Mouse (Mus musculus) heart, embryonic 16.5 days (tissue): ENCODE results near the gene Jpt1. TPM values are rescaled to one million over a fixed set of nuclear protein-coding genes. Genes with fewer than 3 reads are reported as not detected.

Source experiments
- ATAC-seq: fragments of 200-750 bp; cut with Nextera tagmentation; replicated peaks from 2 replicates; pipeline ENCODE4 v1.8.0; 2017; ENCODE audit warnings: moderate number of reproducible peaks; ENCODE audit not compliant: insufficient read depth, low FRiP score; ENCODE audit errors: extremely low read depth
- H3K27ac ChIP-seq: fragments of 300-500 bp; sonication (generic); 2 replicates; pipeline ENCODE4 v1.5.1; 2014; ENCODE audit warnings: mild to moderate bottlenecking, low read length, control low read depth, moderate library complexity
- H3K27me3 ChIP-seq: fragments of 300-500 bp; sonication (generic); 2 replicates; pipeline ENCODE4 v1.6.1; 2014; ENCODE audit warnings: low read length, mixed read lengths; ENCODE audit not compliant: control insufficient read depth, insufficient read depth
- H3K36me3 ChIP-seq: fragments of 300-500 bp; sonication (generic); 2 replicates; pipeline ENCODE4 v1.6.1; 2014; ENCODE audit not compliant: control insufficient read depth, insufficient read depth
- H3K4me1 ChIP-seq: fragments of 300-500 bp; sonication (generic); 2 replicates; pipeline ENCODE4 v1.6.1; 2014; ENCODE audit warnings: low read length, mixed read lengths; ENCODE audit not compliant: control insufficient read depth, insufficient read depth
- H3K4me2 ChIP-seq: fragments of 300-500 bp; sonication (generic); 2 replicates; pipeline ENCODE4 v1.6.1; 2014; ENCODE audit warnings: low read depth, mild to moderate bottlenecking, control low read depth, low read length
- H3K4me3 ChIP-seq: fragments of 300-500 bp; sonication (generic); 2 replicates; pipeline ENCODE4 v1.5.1; 2014; ENCODE audit warnings: mild to moderate bottlenecking, control low read depth, low read length
- H3K9ac ChIP-seq: fragments of 300-500 bp; sonication (generic); 2 replicates; pipeline ENCODE4 v1.6.1; 2014; ENCODE audit warnings: low read length, control low read depth
- H3K9me3 ChIP-seq: fragments of 300-500 bp; sonication (generic); replicated peaks from 2 replicates; pipeline ENCODE4 v1.6.1; 2016; ENCODE audit warnings: low read length; ENCODE audit not compliant: control insufficient read depth
- WGBS: fragments of 180-500 bp; shearing (Covaris S2); extraction: QIAGEN DNeasy Blood & Tissue Kit; methylation state at CpG from one replicate; pipeline ENCODE4 v1.1.7; 2014; 5-methylcytosine and 5-hydroxymethylcytosine counted together
- polyA plus RNA-seq: library from polyadenylated mRNA; unstranded; fragments of >200 nt; fragmentation: Nextera tagmentation; extraction: Ambion mirVana; gene quantifications from 2 replicates; pipeline ENCODE4 v1.2.1, GENCODE M21; 2015

Gene Jpt1
- polyA plus RNA-seq, 1 experiment from 2014 or later, result 525 TPM

DNA sequence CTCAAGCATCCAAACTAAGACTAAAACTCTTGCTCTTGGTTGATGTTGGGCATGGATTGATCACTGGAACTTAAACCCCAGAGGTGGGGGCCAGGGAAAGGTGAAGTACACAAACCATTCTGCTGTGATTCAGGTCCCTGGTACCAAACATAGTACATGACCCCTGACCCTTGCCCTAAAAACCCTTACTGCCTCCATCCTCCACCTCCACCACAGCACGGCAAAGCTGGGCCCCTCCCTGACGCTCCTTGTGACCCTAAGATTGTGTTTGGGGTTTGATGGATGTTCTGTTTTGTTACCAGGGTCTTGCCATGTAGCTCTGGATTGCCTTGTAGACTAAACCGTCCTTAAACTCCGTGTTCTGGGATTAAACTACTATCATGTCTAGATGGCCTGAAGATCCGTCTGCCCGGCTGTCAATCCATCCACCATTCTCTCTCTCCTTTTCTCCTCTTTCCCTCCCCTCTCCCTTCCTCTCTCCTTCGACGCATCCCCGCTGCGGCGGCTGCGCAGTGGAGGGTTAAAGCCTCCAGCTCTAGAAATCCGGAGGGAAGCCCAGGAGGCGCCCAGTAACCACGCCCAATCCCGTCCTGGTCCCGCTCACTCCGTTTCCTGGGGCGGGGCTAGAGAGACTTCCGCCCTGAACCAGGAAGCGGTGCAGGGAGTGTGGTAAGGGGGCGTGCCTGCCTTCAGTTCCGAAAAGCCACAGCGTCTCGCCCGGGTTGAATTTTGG is 39.0 kb downstream of the Jpt1 start, which contains the start of gene Armc7:
Gene Armc7 (plus strand): TSS at position 643 of the 733 bp plus-strand sequence.
- WGBS, result under 1% methylated on average over 26 of the region's 26 CpGs
- no peaks in the 10 kb centered on the region for H3K36me3 ChIP-seq
- no peaks in the 10 kb centered on the region for H3K27me3 ChIP-seq
- H3K4me2 ChIP-seq, result peak within 1 kb of the TSS; percentile 73
- peak; percentile 95 for ATAC-seq
- H3K9ac ChIP-seq, result peak within 1 kb of the TSS; percentile 73
- H3K9me3 ChIP-seq, result no peaks in the 10 kb centered on the region
- H3K4me1 ChIP-seq, result peaks cover 13% of the 10 kb centered on the region
- peak within 1 kb of the TSS; percentile 74 for H3K27ac ChIP-seq
- H3K4me3 ChIP-seq, result peak within 1 kb of the TSS; percentile 78

DNA sequence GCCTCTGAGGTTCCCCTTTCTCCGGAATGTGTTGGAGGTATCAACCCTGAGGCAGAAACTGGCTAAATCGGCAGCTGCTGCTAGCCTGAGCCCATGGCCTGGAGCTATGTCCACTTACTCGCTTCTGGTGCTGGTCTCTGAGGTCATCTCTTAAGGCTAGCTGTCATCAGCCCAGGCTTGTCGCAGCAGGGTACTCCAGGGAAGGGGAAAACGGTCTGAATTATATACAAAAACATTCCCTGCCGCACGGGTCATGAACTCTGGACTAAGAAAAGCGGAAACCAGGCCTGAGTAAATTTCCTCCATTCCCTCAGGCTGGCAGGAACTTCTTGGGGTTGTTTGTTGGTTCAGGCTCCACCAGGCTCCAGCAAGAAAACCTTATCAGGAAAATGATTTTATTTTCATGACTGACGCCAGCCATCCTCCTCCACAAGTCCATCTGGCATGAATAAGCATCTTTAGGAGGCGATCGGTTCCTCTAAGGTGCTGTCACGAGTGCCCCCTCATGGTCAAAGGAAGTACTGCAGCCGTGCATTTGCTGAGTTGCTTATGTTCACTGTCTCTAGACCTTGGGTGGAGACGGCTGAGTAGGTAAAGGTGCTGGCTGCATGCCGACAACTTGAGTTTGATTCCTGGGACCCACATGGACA is 40.4 kb downstream of the Jpt1 start:
- WGBS, result 14% methylated on average over 15 of the region's 15 CpGs
- peak overlapping the region; percentile 80 for H3K27ac ChIP-seq
- no peak overlapping the region for H3K4me2 ChIP-seq
- H3K4me1 ChIP-seq, result peaks cover 13% of the 10 kb centered on the region
- H3K36me3 ChIP-seq, result no peaks in the 10 kb centered on the region
- no peaks in the 10 kb centered on the region for H3K9me3 ChIP-seq
- no peaks in the 10 kb centered on the region for H3K27me3 ChIP-seq
- ATAC-seq, result peak; percentile 46
- no peak overlapping the region for H3K9ac ChIP-seq
- no peak overlapping the region for H3K4me3 ChIP-seq

DNA sequence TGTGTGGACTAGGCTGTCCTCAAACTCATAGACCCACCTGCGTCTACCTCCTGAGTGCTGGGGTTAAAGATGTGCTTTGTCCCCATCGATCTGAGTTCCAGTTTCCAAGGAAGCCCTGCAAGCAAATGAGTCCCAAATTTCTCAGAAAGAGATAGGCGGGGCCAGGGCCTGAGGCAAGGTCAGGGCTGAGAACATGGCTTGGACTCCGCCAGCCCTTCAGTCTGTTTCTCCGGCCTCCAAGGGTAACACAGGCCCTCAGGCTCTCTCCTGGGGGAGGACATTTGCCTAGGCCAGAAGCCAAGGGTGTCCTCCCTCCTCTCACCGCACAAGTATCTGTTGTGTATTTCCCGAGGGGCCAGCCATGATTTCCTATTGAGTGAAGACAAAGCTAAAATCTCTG is 42.0 kb downstream of the Jpt1 start:
- no peaks in the 10 kb centered on the region for H3K9me3 ChIP-seq
- H3K9ac ChIP-seq, result no peak overlapping the region
- no peak overlapping the region for H3K4me3 ChIP-seq
- H3K4me2 ChIP-seq, result no peak overlapping the region
- H3K27ac ChIP-seq, result no peak overlapping the region
- ATAC-seq, result no peak
- 71% methylated on average over 7 of the region's 7 CpGs for WGBS
- no peaks in the 10 kb centered on the region for H3K27me3 ChIP-seq
- H3K36me3 ChIP-seq, result no peaks in the 10 kb centered on the region
- H3K4me1 ChIP-seq, result peaks cover 13% of the 10 kb centered on the region

DNA sequence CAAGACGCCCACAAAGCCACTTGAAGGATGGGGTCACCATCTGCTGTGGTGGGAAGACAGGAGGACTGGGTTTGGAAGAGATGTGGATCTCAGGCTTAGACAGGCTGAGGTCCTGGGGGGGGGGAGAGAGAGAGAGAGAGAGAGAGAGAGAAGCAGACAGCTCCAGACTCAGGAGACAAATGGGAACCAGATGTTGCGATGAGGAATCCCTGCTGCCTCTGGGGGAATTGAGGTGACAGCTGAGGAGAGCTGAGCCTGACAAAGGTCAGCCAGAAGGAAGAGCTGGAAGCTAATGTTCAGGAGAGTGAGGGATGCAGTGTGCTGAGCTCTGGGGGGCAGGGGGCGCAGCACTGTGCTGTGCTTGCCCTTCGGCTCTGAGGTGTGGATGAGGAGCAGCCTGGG is 47.0 kb downstream of the Jpt1 start:
- Histone ChIP-seq H3K9ac (no peak overlapping the region), H3K4me2 (no peak overlapping the region), H3K9me3 (no peaks in the 10 kb centered on the region), H3K4me3 (no peak overlapping the region), H3K4me1 (peaks cover 3% of the 10 kb centered on the region; the same call in 1 of the 2 replicates), H3K36me3 (no peaks in the 10 kb centered on the region), H3K27ac (no peak overlapping the region), H3K27me3 (no peaks in the 10 kb centered on the region)
- WGBS, result 38% methylated on average over 4 of the region's 4 CpGs
- no peak for ATAC-seq

DNA sequence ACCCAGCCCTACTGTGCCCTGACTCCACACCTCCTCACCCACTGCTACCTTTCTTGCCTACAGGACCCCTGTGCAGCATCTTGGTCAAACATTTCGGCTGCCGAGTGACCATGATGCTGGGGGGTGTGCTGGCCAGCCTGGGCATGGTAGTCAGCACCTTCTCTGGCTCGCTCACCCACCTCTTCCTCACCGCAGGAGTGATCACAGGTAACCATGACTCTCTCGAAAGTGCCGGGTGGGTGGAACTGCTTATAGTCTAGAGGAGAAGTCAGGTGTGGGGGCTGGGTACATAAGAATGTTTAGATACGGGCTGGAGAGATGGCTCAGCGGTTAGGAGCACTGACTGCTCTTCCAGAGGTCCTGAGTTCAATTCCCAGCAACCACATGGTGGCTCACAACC is 49.3 kb downstream of the Jpt1 start:
- Histone ChIP-seq H3K36me3 (no peaks in the 10 kb centered on the region), H3K27me3 (no peaks in the 10 kb centered on the region), H3K9ac (no peak overlapping the region; the same call in 1 of the 2 replicates), H3K4me2 (peak overlapping the region; percentile 18; the same call in 1 of the 2 replicates), H3K4me3 (peak overlapping the region; percentile 30), H3K9me3 (no peaks in the 10 kb centered on the region), H3K4me1 (peaks cover 3% of the 10 kb centered on the region; the same call in 1 of the 2 replicates), H3K27ac (no peak overlapping the region; the same call in 1 of the 2 replicates)
- no peak for ATAC-seq
- 86% methylated on average over 8 of the region's 8 CpGs for WGBS

DNA sequence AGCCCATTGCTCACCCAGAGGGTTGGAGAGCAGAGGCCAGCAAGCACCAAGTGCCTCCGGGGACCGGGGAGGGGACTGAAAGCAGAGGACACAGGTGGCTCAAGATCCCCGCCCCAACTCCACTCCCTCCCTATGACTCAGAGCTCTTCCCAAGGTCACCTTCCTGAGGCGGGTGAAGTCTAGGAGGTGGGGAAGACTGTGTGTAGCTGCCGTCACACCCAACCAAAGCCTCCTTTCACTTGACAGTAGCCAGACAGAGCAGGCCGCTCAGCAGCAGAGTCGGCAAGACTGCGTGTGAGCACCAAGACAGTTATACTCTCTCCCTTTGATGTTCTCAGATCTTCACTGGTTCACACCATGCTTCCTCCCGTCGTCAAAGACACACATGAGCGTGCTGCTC is 50.8 kb downstream of the Jpt1 start:
- Histone ChIP-seq H3K4me2 (peak overlapping the region; percentile 16; the same call in 1 of the 2 replicates), H3K36me3 (no peaks in the 10 kb centered on the region), H3K9ac (no peak overlapping the region), H3K27ac (peak overlapping the region; percentile 65; the same call in 1 of the 2 replicates), H3K9me3 (no peaks in the 10 kb centered on the region), H3K27me3 (no peaks in the 10 kb centered on the region), H3K4me3 (peak overlapping the region; percentile 28), H3K4me1 (peaks cover 3% of the 10 kb centered on the region; the same call in 1 of the 2 replicates)
- ATAC-seq, result 0 out of 2 replicates have a peak, but pooled peaks have one; percentile 12
- WGBS, result 42% methylated on average over 11 of the region's 11 CpGs

DNA sequence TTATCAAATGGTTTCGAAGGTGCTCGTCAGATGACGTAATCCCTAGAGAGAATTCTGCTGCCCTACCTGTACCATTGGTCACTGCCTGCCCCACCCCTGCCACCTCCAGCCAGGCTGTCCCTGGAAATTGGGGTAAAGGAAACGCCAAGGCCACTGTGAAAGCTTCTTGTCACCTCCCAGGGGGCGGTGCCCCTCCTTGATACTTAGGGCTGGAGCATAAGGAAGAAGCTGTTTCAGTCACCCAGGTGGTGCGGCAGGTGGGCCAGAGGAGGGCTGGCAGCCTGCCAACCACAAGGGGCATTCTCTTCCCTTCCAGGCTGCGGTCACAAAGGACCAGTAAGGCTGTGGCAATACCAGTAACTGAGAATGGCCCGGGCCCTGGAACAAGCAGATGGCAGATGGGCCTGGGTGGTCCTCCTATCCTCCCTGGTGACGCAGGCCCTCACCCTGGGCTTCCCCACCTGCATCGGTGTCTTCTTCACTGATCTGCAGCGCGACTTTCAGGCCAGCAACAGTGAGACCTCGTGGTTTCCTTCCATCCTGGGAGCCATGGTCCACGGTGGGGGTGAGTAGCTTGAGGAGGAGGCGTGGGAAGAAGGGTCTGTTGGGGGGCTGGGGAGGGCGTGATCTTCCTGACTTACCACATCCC is 51.8 kb downstream of the Jpt1 start, which contains the start of gene Slc16a5:
Gene Slc16a5 (plus strand): TSS at position 232 of the 649 bp plus-strand sequence.
- peak within 1 kb of the TSS; percentile 19 for H3K4me3 ChIP-seq
- no peak within 1 kb of the TSS; the same call in none of the 2 replicates for H3K4me2 ChIP-seq
- no peaks in the 10 kb centered on the region for H3K36me3 ChIP-seq
- WGBS, result 75% methylated on average over 16 of the region's 16 CpGs
- no peaks in the 10 kb centered on the region for H3K27me3 ChIP-seq
- ATAC-seq, result peak; percentile 25; the same call in 1 of the 2 replicates
- H3K9ac ChIP-seq, result no peak within 1 kb of the TSS
- no peaks in the 10 kb centered on the region for H3K9me3 ChIP-seq
- H3K27ac ChIP-seq, result peak within 1 kb of the TSS; percentile 65; the same call in 1 of the 2 replicates
- peaks cover 5% of the 10 kb centered on the region for H3K4me1 ChIP-seq

DNA sequence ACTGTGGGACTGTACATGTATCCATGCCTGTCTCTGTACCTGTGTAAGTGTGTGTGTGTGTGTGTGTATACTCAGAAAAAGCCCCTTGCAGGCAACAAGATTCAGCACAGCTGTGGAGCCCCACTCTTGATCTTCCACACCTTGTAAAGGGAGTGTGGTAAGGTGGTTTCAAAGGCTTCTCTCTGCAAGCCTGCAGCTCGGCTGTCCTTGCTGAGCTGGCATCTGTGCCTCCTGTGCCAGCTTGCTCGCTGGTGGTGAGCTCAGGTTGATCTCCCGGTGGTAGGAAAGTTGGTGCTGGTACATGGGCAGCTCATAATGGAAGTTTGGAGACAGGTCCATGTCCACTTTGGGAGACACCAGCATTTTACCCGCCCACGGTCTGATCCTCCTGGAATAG is 52.3 kb downstream of the Jpt1 start:
- Histone ChIP-seq H3K4me1 (peaks cover 9% of the 10 kb centered on the region), H3K27me3 (no peaks in the 10 kb centered on the region), H3K4me3 (no peak overlapping the region), H3K4me2 (no peak overlapping the region), H3K27ac (no peak overlapping the region), H3K9ac (no peak overlapping the region), H3K9me3 (no peaks in the 10 kb centered on the region), H3K36me3 (no peaks in the 10 kb centered on the region)
- WGBS, result 73% methylated on average over 5 of the region's 5 CpGs
- no peak for ATAC-seq
